Mouse (Mus musculus) embryonic fibroblast, embryonic 13.5 days (primary cell): ENCODE measurements around the gene Car14.

Experiments used
- CTCF ChIP-seq: IDR thresholded peaks from 2 replicates; pipeline ENCODE4 v1.5.1; 2011; ENCODE audit warnings: mild to moderate bottlenecking, control low read depth, low read length, moderate library complexity, borderline replicate concordance; ENCODE audit not compliant: insufficient read depth
- POLR2A ChIP-seq: IDR thresholded peaks from 2 replicates; pipeline ENCODE4 v1.6.1; 2011; ENCODE audit warnings: low read depth, mild to moderate bottlenecking, control low read depth, low read length, moderate library complexity

GRCm38 (mm10) chr3:95930471-95930789 is 25.9 kb upstream of the Car14 start:
- no peak for TF ChIP-seq CTCF
- TF ChIP-seq POLR2A: no peak
